Mouse (Mus musculus): ENCODE measurements at regions not wholly inside any gene's neighbourhood (a gene's known extent, or its start where the extent isn't known, plus 50 kb on each side); places are given as distances from the start of the nearest gene placed in this dataset.

DNA sequence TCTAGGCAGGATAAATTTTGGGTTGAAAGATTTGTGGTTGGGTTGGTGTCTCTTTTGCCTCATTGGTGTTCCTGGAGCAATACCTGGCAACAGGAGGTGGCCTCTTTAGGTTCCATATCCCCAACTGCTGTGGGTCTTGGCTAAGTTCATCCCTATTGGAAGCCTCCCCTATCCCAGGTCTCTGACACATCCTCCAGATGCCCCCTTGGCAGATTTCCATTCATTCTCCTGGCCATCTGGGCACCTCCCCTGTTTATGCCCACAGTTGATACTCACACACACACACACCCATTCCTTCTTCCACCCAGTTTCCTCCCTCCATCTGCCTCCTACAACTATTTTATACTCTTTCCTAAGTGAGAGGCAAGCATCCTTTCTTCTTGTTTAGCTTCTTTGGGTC, 984.9 kb upstream of the Gm12353 start:
- DNase-seq (ENCODE audit: low read depth, low spot score), result no peak

DNA sequence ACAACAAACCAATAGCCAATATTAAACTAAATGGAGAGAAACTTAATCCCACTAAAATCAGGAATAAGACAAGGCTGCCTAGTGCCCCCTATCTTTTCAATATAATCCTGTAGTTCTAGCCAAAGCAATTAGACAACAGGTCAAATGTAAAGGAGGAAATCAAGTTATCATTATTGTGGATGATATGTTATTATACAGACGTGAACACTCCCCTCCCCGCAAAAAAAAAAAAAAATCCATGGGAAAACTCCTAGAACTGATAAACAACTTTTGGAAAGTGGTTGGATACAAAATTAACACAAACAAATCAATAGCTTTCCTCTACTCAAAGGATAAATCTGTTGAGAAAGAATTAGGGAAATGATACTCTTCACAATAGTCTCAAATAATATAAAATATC, 966.2 kb upstream of the Gm12353 start:
- DNase-seq (ENCODE audit: low read depth, low spot score), result no peak

DNA sequence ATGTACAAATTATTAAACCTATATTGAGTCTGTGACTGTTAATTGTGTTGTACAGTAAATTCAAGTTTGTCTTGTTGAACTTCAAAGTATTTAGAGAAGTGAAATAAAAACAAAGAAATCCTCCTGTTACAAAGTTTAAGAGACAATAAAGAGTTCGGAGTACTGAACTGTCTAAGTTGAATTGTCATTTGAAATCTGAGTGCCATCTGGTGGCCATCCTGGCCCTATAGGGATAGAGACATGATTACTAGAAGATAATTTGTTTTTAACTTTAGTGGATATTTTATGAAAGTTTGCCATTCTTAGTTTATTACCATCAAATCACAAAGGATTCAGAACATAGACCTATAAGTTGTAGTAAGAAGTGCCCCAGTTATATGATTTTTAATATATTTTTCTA, 956.1 kb upstream of the Gm12353 start:
- DNase-seq (ENCODE audit: low read depth, low spot score), result peak; percentile 35

DNA sequence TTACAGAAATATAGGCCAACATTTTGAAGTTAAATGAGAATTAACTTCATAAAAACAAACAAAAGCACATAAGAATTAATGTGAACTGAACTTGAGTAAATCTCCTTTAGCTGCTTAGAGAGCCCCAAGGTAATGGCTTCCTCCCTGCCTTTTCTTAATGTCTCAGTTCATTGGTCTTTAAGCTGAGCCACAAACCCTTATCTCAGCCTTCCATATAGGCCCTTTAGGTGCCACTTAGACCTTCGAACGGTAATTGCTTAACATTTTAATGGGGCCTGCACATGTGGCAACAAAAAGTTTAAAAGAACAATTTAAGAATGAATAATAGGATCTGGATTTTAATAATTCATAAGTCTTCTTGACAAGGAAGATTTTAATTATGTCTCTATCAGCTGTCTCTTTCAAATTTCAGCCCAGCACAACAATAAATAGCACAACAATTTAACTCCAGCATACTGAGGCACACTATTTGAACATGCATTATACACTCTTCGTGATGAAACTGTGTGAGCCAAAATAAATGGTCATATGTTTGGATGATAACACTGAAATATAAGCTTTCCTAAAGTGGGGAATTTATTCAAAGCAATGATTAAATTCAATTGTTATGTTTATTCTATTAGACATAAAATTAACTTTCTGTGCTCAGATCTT, 919.2 kb upstream of the Gm12353 start:
- DNase-seq (ENCODE audit: low read depth, low spot score), result no peak

DNA sequence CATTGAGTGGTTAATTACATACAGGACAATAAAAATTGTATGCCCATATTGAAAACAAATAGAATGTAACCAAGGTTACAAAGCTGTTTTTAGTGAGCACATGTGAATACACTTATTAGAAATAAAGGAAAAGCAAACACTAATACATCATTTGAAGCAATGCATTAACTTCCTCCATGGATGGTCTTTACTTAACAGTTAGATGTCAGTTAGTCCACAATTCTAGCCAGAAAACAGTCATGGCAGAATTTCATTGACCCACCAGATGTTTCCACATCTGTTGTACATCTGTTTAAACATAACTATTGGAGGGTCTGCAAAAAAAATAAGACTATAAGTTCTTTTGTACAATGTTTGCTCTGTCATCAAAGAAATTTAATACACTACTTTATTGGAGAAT, 911.2 kb upstream of the Gm12353 start:
- DNase-seq (ENCODE audit: low read depth, low spot score), result no peak

DNA sequence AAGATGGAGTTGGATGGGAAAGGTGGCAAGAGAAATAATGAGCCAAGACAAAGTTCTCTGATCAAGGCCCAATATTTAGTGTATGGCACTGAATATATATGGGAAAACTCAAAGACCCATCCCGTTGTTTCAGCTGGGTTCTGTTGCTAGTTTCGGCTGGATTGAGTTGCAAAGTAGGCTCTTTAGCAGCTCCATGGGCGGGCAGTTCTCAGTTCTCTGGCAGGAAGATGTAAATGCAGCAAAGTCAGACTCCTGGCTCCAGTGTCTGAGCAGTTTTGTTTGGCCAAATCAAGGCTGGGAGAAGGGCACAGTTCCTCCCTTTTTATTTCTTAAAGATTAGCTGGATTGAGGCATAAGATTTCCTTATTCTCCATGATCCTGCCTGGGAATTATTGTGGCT, 909.0 kb upstream of the Gm12353 start:
- DNase-seq (ENCODE audit: low read depth, low spot score), result peak; percentile 61

DNA sequence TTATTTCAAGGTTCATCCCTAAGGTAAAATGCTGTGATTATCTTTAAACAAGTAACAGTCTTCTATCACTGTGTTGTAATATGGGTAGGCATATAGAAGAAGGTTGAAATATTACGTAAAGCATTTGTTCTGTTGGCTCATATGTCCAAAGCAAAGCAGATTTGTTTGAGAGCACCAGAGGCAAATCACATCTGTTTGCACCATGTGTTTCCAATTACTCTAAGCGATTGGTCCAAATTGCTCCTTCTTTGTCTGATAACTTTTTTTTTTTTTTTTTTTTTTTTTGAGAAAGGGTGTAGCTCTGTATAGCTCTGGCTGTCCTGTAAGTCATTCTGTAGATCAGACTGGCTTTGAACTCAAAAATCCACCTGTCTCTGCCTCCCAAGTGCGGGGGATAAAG, 861.0 kb upstream of the Gm12353 start:
- DNase-seq (ENCODE audit: low read depth, low spot score), result no peak

DNA sequence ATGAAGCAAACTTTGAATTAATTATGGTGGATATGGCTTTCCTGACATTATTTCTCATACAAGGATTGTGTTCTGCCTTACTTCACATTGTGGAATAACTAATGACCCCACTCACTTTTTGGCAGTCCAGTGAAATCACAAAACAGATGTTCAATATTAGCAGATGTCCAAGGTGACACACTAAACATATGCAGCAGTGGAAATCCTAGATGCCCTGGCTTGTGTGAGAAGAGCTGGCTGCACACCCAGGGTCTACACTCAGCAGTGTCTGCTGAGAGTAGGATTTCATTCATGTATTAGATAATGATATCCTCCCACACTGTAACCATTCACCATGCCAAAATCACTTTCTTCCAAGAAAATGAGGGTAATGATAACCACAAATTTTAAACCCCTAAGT, 816.9 kb upstream of the Gm12353 start:
- DNase-seq (ENCODE audit: low read depth, low spot score), result no peak

DNA sequence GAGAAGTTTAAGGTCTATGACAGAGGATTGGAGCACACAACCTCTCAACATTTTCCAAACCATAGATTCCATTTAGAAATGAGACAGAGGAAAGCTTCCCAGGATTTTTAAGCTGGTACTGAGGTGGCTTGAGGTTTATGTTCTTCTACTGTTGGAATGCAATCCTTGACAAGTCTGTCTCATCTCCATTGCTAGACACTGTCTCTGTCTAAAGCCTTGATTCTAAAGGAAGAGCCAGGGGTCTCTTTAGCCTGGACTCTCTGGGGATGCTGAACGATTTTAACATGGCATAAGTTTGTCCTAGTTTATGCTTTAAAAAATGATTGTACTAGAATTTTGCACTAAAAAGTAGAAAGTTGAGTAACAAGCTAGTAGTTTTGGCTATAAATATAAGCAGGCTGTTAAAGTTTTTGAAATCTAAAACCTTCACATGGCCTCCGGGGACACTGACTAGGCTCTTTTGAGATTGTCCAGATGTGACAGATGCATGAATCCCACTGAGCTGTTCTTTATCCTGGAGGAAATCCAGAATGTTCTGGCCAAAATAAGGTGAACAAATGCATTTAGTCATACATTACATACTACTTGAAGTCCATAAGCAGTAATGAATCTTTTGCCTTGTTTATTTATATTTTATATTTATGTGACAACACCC, 809.4 kb upstream of the Gm12353 start:
- no peak for DNase-seq (ENCODE audit: low read depth, low spot score)

DNA sequence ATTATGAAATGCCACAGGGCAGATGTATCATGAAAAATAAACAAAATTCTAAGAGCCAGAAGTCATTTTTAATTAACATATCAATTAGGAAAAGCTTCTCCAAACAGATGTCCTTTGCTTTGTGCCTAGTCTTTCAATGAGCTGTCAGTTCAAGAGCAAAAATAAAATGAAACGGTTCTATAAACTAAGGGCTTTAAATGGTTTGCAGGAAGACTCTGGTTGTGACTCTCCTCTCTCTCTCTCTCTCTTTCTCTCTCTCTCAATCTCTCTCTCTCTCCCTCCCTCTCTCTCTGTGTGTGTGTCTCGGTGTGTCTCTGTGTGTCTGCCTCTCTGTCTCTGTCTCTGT, 808.9 kb upstream of the Gm12353 start:
- no peak for DNase-seq (ENCODE audit: low read depth, low spot score)

DNA sequence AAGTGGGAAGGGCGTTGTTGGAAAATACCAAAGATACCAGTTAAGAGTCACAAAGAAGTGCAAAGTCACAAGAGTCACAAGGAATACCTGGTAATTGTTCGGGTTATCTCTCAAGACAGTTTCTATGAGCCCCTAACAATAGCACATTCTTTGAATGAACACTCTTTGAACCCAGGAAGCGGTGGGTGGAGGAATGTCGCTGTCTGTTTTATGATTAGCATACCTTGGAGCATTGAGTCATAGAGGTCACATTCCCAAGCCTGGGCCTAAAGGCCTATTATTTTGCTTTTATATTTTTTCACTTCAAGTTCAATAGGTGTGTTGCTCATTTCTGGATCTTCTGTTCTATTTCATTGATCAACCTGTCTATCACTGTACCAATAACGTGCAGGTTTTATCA, 802.1 kb upstream of the Gm12353 start:
- DNase-seq (ENCODE audit: low read depth, low spot score), result peak; percentile 14

Data from ES-CJ7 (cell line).